Mouse (Mus musculus) embryonic facial prominence, embryonic 15.5 days (tissue): ENCODE measurements around the gene Slc22a23. TPM values are rescaled to one million over a fixed set of nuclear protein-coding genes. Genes with fewer than 3 reads are reported as not detected.

Experiments used
- ATAC-seq: fragments of 200-750 bp; cut with Nextera tagmentation; 2 replicates; pipeline ENCODE4 v1.8.0; 2017; ENCODE audit warnings: low read depth, moderate TSS enrichment; ENCODE audit not compliant: insufficient number of reproducible peaks, low FRiP score, low TSS enrichment
- H3K27ac ChIP-seq: fragments of 300-500 bp; sonication (generic); replicated peaks from 2 replicates; pipeline ENCODE4 v1.5.1; 2015; ENCODE audit warnings: mild to moderate bottlenecking, inconsistent platforms
- H3K27me3 ChIP-seq: fragments of 300-500 bp; sonication (generic); 2 replicates; pipeline ENCODE4 v1.6.1; 2015; ENCODE audit warnings: inconsistent platforms
- H3K36me3 ChIP-seq: fragments of 300-500 bp; sonication (generic); 2 replicates; pipeline ENCODE4 v1.6.1; 2015; ENCODE audit warnings: mild to moderate bottlenecking, inconsistent platforms
- H3K4me1 ChIP-seq: fragments of 300-500 bp; sonication (generic); 2 replicates; pipeline ENCODE4 v1.6.1; 2015; ENCODE audit warnings: inconsistent platforms
- H3K4me2 ChIP-seq: fragments of 300-500 bp; sonication (generic); replicated peaks from 2 replicates; pipeline ENCODE4 v1.6.1; 2015; ENCODE audit warnings: mild to moderate bottlenecking, inconsistent platforms
- H3K4me3 ChIP-seq: fragments of 300-500 bp; sonication (generic); replicated peaks from 2 replicates; pipeline ENCODE4 v1.5.1; 2015; ENCODE audit warnings: mild to moderate bottlenecking, inconsistent platforms
- H3K9ac ChIP-seq: fragments of 300-500 bp; sonication (generic); 2 replicates; pipeline ENCODE4 v1.6.1; 2015; ENCODE audit warnings: inconsistent platforms
- H3K9me3 ChIP-seq: fragments of 300-500 bp; sonication (generic); replicated peaks from 2 replicates; pipeline ENCODE4 v1.6.1; 2016; ENCODE audit warnings: inconsistent platforms
- WGBS: fragments of 180-500 bp; shearing (Covaris S2); methylation state at CpG from one replicate; pipeline ENCODE4 v1.1.7; 2015; 5-methylcytosine and 5-hydroxymethylcytosine counted together
- polyA plus RNA-seq: library from polyadenylated mRNA; unstranded; fragments of >200 nt; fragmentation: Nextera tagmentation; extraction: Ambion mirVana; gene quantifications from 2 replicates; pipeline ENCODE4 v1.2.1, GENCODE M21; 2015

Slc22a23 gene
- polyA plus RNA-seq, 1 experiment from 2014 or later = 4.6 TPM

- H3K36me3 ChIP-seq = no peaks in the 10 kb centered on the region
- no peak overlapping the region for H3K27ac ChIP-seq
- H3K9ac ChIP-seq = no peak overlapping the region
- no peak for ATAC-seq
- H3K4me3 ChIP-seq = no peak overlapping the region
- no peaks in the 10 kb centered on the region for H3K9me3 ChIP-seq
- H3K4me2 ChIP-seq = no peak overlapping the region
- no peaks in the 10 kb centered on the region for H3K4me1 ChIP-seq
- no peaks in the 10 kb centered on the region for H3K27me3 ChIP-seq
- WGBS = 55% methylated on average over 8 of the region's 8 CpGs
Observed at GRCm38 (mm10) chr13:34193384-34193783, 151.6 kb downstream of the Slc22a23 start.

- H3K9me3 ChIP-seq = no peaks in the 10 kb centered on the region
- no peak overlapping the region for H3K27ac ChIP-seq
- no peaks in the 10 kb centered on the region for H3K36me3 ChIP-seq
- H3K27me3 ChIP-seq = no peaks in the 10 kb centered on the region
- WGBS = 66% methylated on average over 8 of the region's 8 CpGs
- H3K9ac ChIP-seq = no peak overlapping the region
- peak; percentile 65; the same call in 1 of the 2 replicates for ATAC-seq
- H3K4me3 ChIP-seq = no peak overlapping the region
- no peaks in the 10 kb centered on the region; the same call in 1 of the 2 replicates for H3K4me1 ChIP-seq
- no peak overlapping the region for H3K4me2 ChIP-seq
Observed at GRCm38 (mm10) chr13:34192414-34193191, 152.4 kb downstream of the Slc22a23 start.

GRCm38 (mm10) chr13:34187571-34187970 is 157.4 kb downstream of the Slc22a23 start:
- no peaks in the 10 kb centered on the region for H3K36me3 ChIP-seq
- H3K27ac ChIP-seq = no peak overlapping the region
- 10% methylated on average over 5 of the region's 5 CpGs for WGBS
- ATAC-seq = peak; percentile 63; the same call in 1 of the 2 replicates
- no peaks in the 10 kb centered on the region for H3K9me3 ChIP-seq
- no peak overlapping the region for H3K9ac ChIP-seq
- H3K4me1 ChIP-seq = no peaks in the 10 kb centered on the region; the same call in 1 of the 2 replicates
- 0 out of 2 replicates have a peak overlapping the region, but pooled peaks have one; percentile 19 for H3K4me2 ChIP-seq
- no peak overlapping the region for H3K4me3 ChIP-seq
- H3K27me3 ChIP-seq = no peaks in the 10 kb centered on the region

GRCm38 (mm10) chr13:34185371-34185770 is 159.6 kb downstream of the Slc22a23 start:
- H3K4me2 ChIP-seq = no peak overlapping the region
- no peaks in the 10 kb centered on the region for H3K9me3 ChIP-seq
- WGBS = 76% methylated on average over 2 of the region's 2 CpGs
- no peaks in the 10 kb centered on the region for H3K27me3 ChIP-seq
- H3K4me3 ChIP-seq = no peak overlapping the region
- no peaks in the 10 kb centered on the region; the same call in 1 of the 2 replicates for H3K4me1 ChIP-seq
- no peak for ATAC-seq
- H3K27ac ChIP-seq = no peak overlapping the region
- peaks cover 9% of the 10 kb centered on the region; the same call in 1 of the 2 replicates for H3K36me3 ChIP-seq
- H3K9ac ChIP-seq = no peak overlapping the region

GRCm38 (mm10) chr13:34181624-34182023 is 163.4 kb downstream of the Slc22a23 start:
- no peaks in the 10 kb centered on the region for H3K9me3 ChIP-seq
- no peak overlapping the region for H3K9ac ChIP-seq
- no peak overlapping the region for H3K4me2 ChIP-seq
- no peak overlapping the region for H3K27ac ChIP-seq
- 66% methylated on average over 5 of the region's 5 CpGs for WGBS
- no peaks in the 10 kb centered on the region for H3K4me1 ChIP-seq
- peaks cover 20% of the 10 kb centered on the region; the same call in 1 of the 2 replicates for H3K36me3 ChIP-seq
- ATAC-seq = no peak
- no peaks in the 10 kb centered on the region for H3K27me3 ChIP-seq
- H3K4me3 ChIP-seq = no peak overlapping the region

- H3K4me3 ChIP-seq = no peak overlapping the region
- no peak overlapping the region for H3K27ac ChIP-seq
- H3K9me3 ChIP-seq = no peaks in the 10 kb centered on the region
- 0 out of 2 replicates have a peak, but pooled peaks cover 4% of the 10 kb centered on the region for H3K36me3 ChIP-seq
- H3K9ac ChIP-seq = no peak overlapping the region
- H3K4me1 ChIP-seq = no peaks in the 10 kb centered on the region
- no peak for ATAC-seq
- WGBS = 90% methylated on average over 6 of the region's 6 CpGs
- H3K27me3 ChIP-seq = no peaks in the 10 kb centered on the region
- no peak overlapping the region for H3K4me2 ChIP-seq
Observed at GRCm38 (mm10) chr13:34174025-34174424, 171.0 kb downstream of the Slc22a23 start.

GRCm38 (mm10) chr13:34163304-34163975 is 181.5 kb downstream of the Slc22a23 start:
- no peaks in the 10 kb centered on the region for H3K9me3 ChIP-seq
- peak overlapping the region; percentile 97 for H3K27ac ChIP-seq
- ATAC-seq = no peak; the same call in 1 of the 2 replicates
- H3K4me2 ChIP-seq = peak overlapping the region; percentile 74
- H3K4me3 ChIP-seq = peak overlapping the region; percentile 88
- no peaks in the 10 kb centered on the region for H3K27me3 ChIP-seq
- H3K9ac ChIP-seq = peak overlapping the region; percentile 63
- peaks cover 10% of the 10 kb centered on the region for H3K36me3 ChIP-seq
- H3K4me1 ChIP-seq = peaks cover 13% of the 10 kb centered on the region
- WGBS = 30% methylated on average over 12 of the region's 12 CpGs

- Histone ChIP-seq H3K4me3 (peak within 1 kb of the TSS; percentile 88), H3K4me1 (peaks cover 13% of the 10 kb centered on the region), H3K27ac (peak within 1 kb of the TSS; percentile 97), H3K36me3 (peaks cover 10% of the 10 kb centered on the region), H3K27me3 (no peaks in the 10 kb centered on the region), H3K9me3 (no peaks in the 10 kb centered on the region), H3K9ac (peak within 1 kb of the TSS; percentile 63), H3K4me2 (peak within 1 kb of the TSS; percentile 74)
- 2% methylated on average over 44 of the region's 44 CpGs for WGBS
- ATAC-seq = peak; percentile 95
Observed at GRCm38 (mm10) chr13:34162491-34163303, 182.3 kb downstream of the Slc22a23 start, which contains the start of gene Psmg4. Psmg4 (plus strand) TSS chr13:34162964.

- no peak overlapping the region for H3K4me2 ChIP-seq
- no peak for ATAC-seq
- 38% methylated on average over 1 of the region's 1 CpGs for WGBS
Observed at GRCm38 (mm10) chr13:34159926-34160325, 185.1 kb downstream of the Slc22a23 start.

GRCm38 (mm10) chr13:34157596-34158157 is 187.3 kb downstream of the Slc22a23 start:
- H3K4me1 ChIP-seq = peaks cover 35% of the 10 kb centered on the region
- no peak overlapping the region for H3K9ac ChIP-seq
- WGBS = 88% methylated on average over 3 of the region's 3 CpGs
- no peaks in the 10 kb centered on the region for H3K36me3 ChIP-seq
- no peak overlapping the region for H3K4me2 ChIP-seq
- no peak overlapping the region for H3K27ac ChIP-seq
- no peaks in the 10 kb centered on the region for H3K27me3 ChIP-seq
- H3K4me3 ChIP-seq = no peak overlapping the region
- H3K9me3 ChIP-seq = no peaks in the 10 kb centered on the region
- no peak for ATAC-seq

More at GRCm38 (mm10) chr13:34159926-34160325, 185.1 kb downstream of the Slc22a23 start:
- Histone ChIP-seq H3K9me3 (no peaks in the 10 kb centered on the region), H3K27ac (no peak overlapping the region), H3K4me3 (no peak overlapping the region), H3K36me3 (no peaks in the 10 kb centered on the region), H3K4me1 (peaks cover 27% of the 10 kb centered on the region), H3K9ac (no peak overlapping the region), H3K27me3 (no peaks in the 10 kb centered on the region)
